In genomic region chr10:75515216-75516037, GRCm38 (mm10) we compare ENCODE assay signal across 8 mouse cellular contexts. TPM values are rescaled to one million over a fixed set of nuclear protein-coding genes. Genes with fewer than 3 reads are reported as not detected.
DNase-seq lines count a peak whose midpoint lies in the region; ATAC-seq and TF ChIP-seq lines count a peak whose summit lies in the region.

No protein-coding gene starts in this region.

- WGBS in heart, embryonic 15.5 days: 77% methylated on average over 4 of the region's 4 CpGs
- 83% methylated on average over 4 of the region's 4 CpGs for WGBS in neural tube, embryonic 15.5 days

- H3K27me3 ChIP-seq in heart, embryonic 15.5 days: no peaks in the 10 kb centered on the region
- no peaks in the 10 kb centered on the region for H3K27me3 ChIP-seq in neural tube, embryonic 15.5 days (replicated peaks)

- no peak for TF ChIP-seq CTCF in embryonic fibroblast, embryonic 13.5 days (IDR thresholded peaks at IDR 0.05; ENCODE audit: borderline replicate concordance, insufficient read depth, low read length)

- peak overlapping the region; percentile 81 for H3K4me3 ChIP-seq in heart, embryonic 15.5 days
- H3K4me3 ChIP-seq in embryonic fibroblast, embryonic 13.5 days (ENCODE audit: insufficient read depth, low read length): 0 out of 2 replicates have a peak overlapping the region, but pooled peaks have one; percentile 90
- H3K4me3 ChIP-seq in neural tube, embryonic 15.5 days (replicated peaks): 0 out of 2 replicates have a peak overlapping the region, but pooled peaks have one; percentile 91

- intact Hi-C loops in heart, postnatal 25 days (cut with DNase I): no loop called here

- peaks cover 22% of the 10 kb centered on the region for H3K36me3 ChIP-seq in heart, embryonic 15.5 days
- H3K36me3 ChIP-seq in neural tube, embryonic 15.5 days: peaks cover 29% of the 10 kb centered on the region

- DNase-seq in heart, postnatal 25 days (ENCODE audit: low spot score): no peak
- DNase-seq in kidney, postnatal 36 days: peak; percentile 49 to 58
- DNase-seq in right cerebral cortex, adult 18-20 months: no peak
- DNase-seq in thymus, postnatal 0 days (ENCODE audit: low spot score): no peak

- H3K9ac ChIP-seq in heart, embryonic 15.5 days: peak overlapping the region; percentile 96; the same call in 1 of the 2 replicates
- H3K9ac ChIP-seq in neural tube, embryonic 15.5 days (replicated peaks): peak overlapping the region; percentile 94; the same call in 1 of the 2 replicates

- peaks cover 41% of the 10 kb centered on the region for H3K4me1 ChIP-seq in heart, embryonic 15.5 days (replicated peaks)
- H3K4me1 ChIP-seq in embryonic fibroblast, embryonic 13.5 days (ENCODE audit: control insufficient read depth, insufficient read depth, low read length): peaks cover 6% of the 10 kb centered on the region
- peaks cover 37% of the 10 kb centered on the region for H3K4me1 ChIP-seq in neural tube, embryonic 15.5 days

- H3K9me3 ChIP-seq in heart, embryonic 15.5 days (replicated peaks): no peaks in the 10 kb centered on the region
- H3K9me3 ChIP-seq in neural tube, embryonic 15.5 days (replicated peaks): no peaks in the 10 kb centered on the region

- ATAC-seq in heart, embryonic 15.5 days (replicated peaks; ENCODE audit: insufficient number of reproducible peaks, insufficient read depth, low FRiP score, low read depth): no peak
- ATAC-seq in neural tube, embryonic 15.5 days (ENCODE audit: low FRiP score): no peak
- ATAC-seq in inflammation-experienced regulatory T-cells, adult 6 months: no peak

- H3K4me2 ChIP-seq in heart, embryonic 15.5 days: peak overlapping the region; percentile 83; the same call in 1 of the 2 replicates
- peak overlapping the region; percentile 73 for H3K4me2 ChIP-seq in neural tube, embryonic 15.5 days

- TF ChIP-seq POLR2A in embryonic fibroblast, embryonic 13.5 days (IDR thresholded peaks at IDR 0.05; ENCODE audit: low read depth, low read length): no peak

- H3K27ac ChIP-seq in heart, embryonic 15.5 days: no peak overlapping the region
- no peak overlapping the region for H3K27ac ChIP-seq in embryonic fibroblast, embryonic 13.5 days (ENCODE audit: insufficient read depth, low read length)
- H3K27ac ChIP-seq in neural tube, embryonic 15.5 days (replicated peaks): no peak overlapping the region

RNA-seq across cellular contexts. Expression of gene Snrpd3, which starts 1.9 kb away (rescaled TPM):
- 84.9 and 92.3 TPM in 2 replicates for polyA plus RNA-seq in heart, embryonic 15.5 days (2015; fragmentation: Nextera tagmentation; extraction: Ambion mirVana)
- total RNA-seq in heart, postnatal 25 days (2021): 10 to 100 TPM; 65.8 to 72.0 TPM
- polyA plus RNA-seq in embryonic fibroblast, embryonic 13.5 days (2011; ENCODE audit: insufficient read length, low read depth, missing spikeins): 277 and 317 TPM in 2 replicates
- 136 and 143 TPM in 2 replicates for polyA plus RNA-seq in neural tube, embryonic 15.5 days (2015; fragmentation: Nextera tagmentation; extraction: Ambion mirVana)
- 100 to 1,000 TPM; 134 to 236 (median 208) TPM for polyA plus RNA-seq in inflammation-experienced regulatory T-cells, adult 6 months (2017; shearing (Covaris generic))
- polyA plus RNA-seq in thymus, postnatal 0 days (2015; fragmentation: Nextera tagmentation; extraction: Ambion mirVana): 149 and 167 TPM in 2 replicates

RNA-seq across cellular contexts. Expression of gene Gucd1, which starts 2.3 kb away (rescaled TPM):
- 22.8 and 25.6 TPM in 2 replicates for polyA plus RNA-seq in heart, embryonic 15.5 days (2015; fragmentation: Nextera tagmentation; extraction: Ambion mirVana)
- 10 to 100 TPM; 40.1 to 40.4 TPM for total RNA-seq in heart, postnatal 25 days (2021)
- polyA plus RNA-seq in embryonic fibroblast, embryonic 13.5 days (2011; ENCODE audit: insufficient read length, low read depth, missing spikeins): 16.1 and 18.1 TPM in 2 replicates
- 19.1 and 19.9 TPM in 2 replicates for polyA plus RNA-seq in neural tube, embryonic 15.5 days (2015; fragmentation: Nextera tagmentation; extraction: Ambion mirVana)
- 10 to 100 TPM; 14.3 to 18.4 (median 17.1) TPM for polyA plus RNA-seq in inflammation-experienced regulatory T-cells, adult 6 months (2017; shearing (Covaris generic))
- 17.5 and 18.2 TPM in 2 replicates for polyA plus RNA-seq in thymus, postnatal 0 days (2015; fragmentation: Nextera tagmentation; extraction: Ambion mirVana)

RNA-seq across cellular contexts. Expression of gene Lrrc75b, which starts 44.7 kb away (rescaled TPM):
- polyA plus RNA-seq in heart, embryonic 15.5 days (2015; fragmentation: Nextera tagmentation; extraction: Ambion mirVana): 1.7 and 2.2 TPM in 2 replicates
- total RNA-seq in heart, postnatal 25 days (2021): 1 to 10 TPM in 1 of 2 experiments, under 1 TPM in 1; 0.67 to 1.6 TPM
- 1.2 and 3.2 TPM in 2 replicates for polyA plus RNA-seq in embryonic fibroblast, embryonic 13.5 days (2011; ENCODE audit: insufficient read length, low read depth, missing spikeins)
- 33.0 and 36.3 TPM in 2 replicates for polyA plus RNA-seq in neural tube, embryonic 15.5 days (2015; fragmentation: Nextera tagmentation; extraction: Ambion mirVana)
- 1 to 10 TPM in 1 of 3 experiments, under 1 TPM in 2; 0.16 to 1.7 (median 0.47) TPM for polyA plus RNA-seq in inflammation-experienced regulatory T-cells, adult 6 months (2017; shearing (Covaris generic))
- polyA plus RNA-seq in thymus, postnatal 0 days (2015; fragmentation: Nextera tagmentation; extraction: Ambion mirVana): 0.41 and 0.86 TPM in 2 replicates

RNA-seq across cellular contexts. Expression of gene Ggt1, which starts 46.0 kb away (rescaled TPM):
- polyA plus RNA-seq in heart, embryonic 15.5 days (2015; fragmentation: Nextera tagmentation; extraction: Ambion mirVana): 0.48 and 0.86 TPM in 2 replicates
- total RNA-seq in heart, postnatal 25 days (2021): not detected
- not detected in 2 replicates for polyA plus RNA-seq in embryonic fibroblast, embryonic 13.5 days (2011; ENCODE audit: insufficient read length, low read depth, missing spikeins)
- 1.3 and 2.0 TPM in 2 replicates for polyA plus RNA-seq in neural tube, embryonic 15.5 days (2015; fragmentation: Nextera tagmentation; extraction: Ambion mirVana)
- 10 to 100 TPM in 1 of 3 experiments, 1 to 10 TPM in 1, under 1 TPM in 1; 0.26 to 15.4 (median 2.2) TPM for polyA plus RNA-seq in inflammation-experienced regulatory T-cells, adult 6 months (2017; shearing (Covaris generic))
- 0.90 and 1.5 TPM in 2 replicates for polyA plus RNA-seq in thymus, postnatal 0 days (2015; fragmentation: Nextera tagmentation; extraction: Ambion mirVana)

Comparison
In these comparisons a context has a peak if more than half of its experiments do, and no peak if none do; other contexts are left out.
1. DNase-seq: peak in kidney, postnatal 36 days (2 of 2); none in heart, postnatal 25 days (single experiment), right cerebral cortex, adult 18-20 months (single experiment) and thymus, postnatal 0 days (single experiment).
2. Peak in every context shown above with its lines, with median percentiles within 50 percentile points of each other: H3K4me3 ChIP-seq.